Mouse (Mus musculus) midbrain, embryonic 11.5 days (tissue): ENCODE measurements around the gene 4921524J17Rik. TPM values are rescaled to one million over a fixed set of nuclear protein-coding genes. Genes with fewer than 3 reads are reported as not detected.

ENCODE experiments used
- ATAC-seq: fragments of 200-750 bp; cut with Nextera tagmentation; 2 replicates; pipeline ENCODE4 v1.8.0; 2017; ENCODE audit warnings: moderate TSS enrichment, moderate library complexity; ENCODE audit not compliant: low FRiP score
- DNase-seq: peaks from one replicate; pipeline ENCODE4 v3.0.0; 2015; ENCODE audit warnings: low spot score; ENCODE audit errors: missing footprints
- H3K27ac ChIP-seq: fragments of 300-500 bp; sonication (generic); 2 replicates; pipeline ENCODE4 v1.5.1; 2014; ENCODE audit warnings: low read depth, low read length
- H3K27me3 ChIP-seq: fragments of 300-500 bp; sonication (generic); 2 replicates; pipeline ENCODE4 v1.6.1; 2014; ENCODE audit warnings: mild to moderate bottlenecking, low read length, moderate library complexity, mixed read lengths; ENCODE audit not compliant: control insufficient read depth, insufficient read depth
- H3K36me3 ChIP-seq: fragments of 300-500 bp; sonication (generic); 2 replicates; pipeline ENCODE4 v1.6.1; 2014; ENCODE audit warnings: mild to moderate bottlenecking, low read length, moderate library complexity, mixed read lengths; ENCODE audit not compliant: control insufficient read depth, insufficient read depth
- H3K4me1 ChIP-seq: fragments of 300-500 bp; sonication (generic); 2 replicates; pipeline ENCODE4 v1.6.1; 2014; ENCODE audit warnings: low read length; ENCODE audit not compliant: control insufficient read depth, insufficient read depth
- H3K4me2 ChIP-seq: fragments of 300-500 bp; sonication (generic); 2 replicates; pipeline ENCODE4 v1.6.1; 2014; ENCODE audit warnings: mild to moderate bottlenecking, moderate library complexity
- H3K4me3 ChIP-seq: fragments of 300-500 bp; sonication (generic); 2 replicates; pipeline ENCODE4 v1.5.1; 2014; ENCODE audit warnings: low read depth, low read length
- H3K9ac ChIP-seq: fragments of 300-500 bp; sonication (generic); 2 replicates; pipeline ENCODE4 v1.6.1; 2014; ENCODE audit warnings: low read length
- H3K9me3 ChIP-seq: fragments of 300-500 bp; sonication (generic); 2 replicates; pipeline ENCODE4 v1.6.1; 2016; ENCODE audit warnings: low read length; ENCODE audit not compliant: control insufficient read depth
- WGBS: fragments of 180-500 bp; shearing (Covaris S2); extraction: QIAGEN DNeasy Blood & Tissue Kit; methylation state at CpG from one replicate; pipeline ENCODE4 v1.1.7; 2014; 5-methylcytosine and 5-hydroxymethylcytosine counted together
- polyA plus RNA-seq: library from polyadenylated mRNA; unstranded; fragments of >200 nt; fragmentation: Nextera tagmentation; extraction: Ambion mirVana; gene quantifications from 2 replicates; pipeline ENCODE4 v1.2.1, GENCODE M21; 2014

The 4921524J17Rik gene
- polyA plus RNA-seq, 1 experiment from 2014 or later: 43.8 TPM

DNA sequence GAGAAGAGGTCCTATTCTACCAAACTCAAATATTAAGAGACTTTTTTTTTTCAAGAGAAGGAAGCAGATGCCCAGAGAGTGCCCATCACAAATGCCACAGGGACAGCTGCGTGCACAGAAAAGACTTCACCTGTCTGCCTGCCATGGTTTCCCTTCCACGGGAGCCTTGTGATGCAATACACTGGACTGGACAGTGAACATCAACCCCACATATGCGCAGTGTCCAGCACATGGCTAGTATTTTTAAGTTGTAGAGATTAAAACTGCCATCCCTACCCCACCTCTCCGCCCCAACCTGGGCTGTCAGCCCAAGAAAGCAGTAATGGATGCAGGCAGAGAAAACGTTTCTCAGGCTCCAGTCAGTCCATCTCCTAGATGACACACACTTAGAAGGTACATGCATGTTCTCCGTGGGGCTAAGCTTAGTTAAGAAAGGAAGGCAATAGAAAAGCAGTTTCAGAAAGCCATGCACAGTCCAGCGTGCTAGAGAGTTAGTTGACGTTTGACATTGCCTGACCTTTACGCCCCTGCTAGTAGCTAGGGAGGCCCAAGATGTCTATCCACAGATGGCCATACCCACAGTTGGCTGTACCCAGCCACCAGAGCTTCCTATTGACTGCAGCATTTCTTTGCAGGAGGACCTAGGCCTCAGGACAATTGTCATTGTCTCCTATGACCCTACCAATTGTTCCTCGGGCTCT, 52.4 kb downstream of the 4921524J17Rik start:
- H3K36me3 ChIP-seq: no peaks in the 10 kb centered on the region
- H3K9ac ChIP-seq: no peak overlapping the region
- H3K4me1 ChIP-seq: no peaks in the 10 kb centered on the region
- no peaks in the 10 kb centered on the region for H3K9me3 ChIP-seq
- H3K4me3 ChIP-seq: no peak overlapping the region
- 83% methylated on average over 10 of the region's 10 CpGs for WGBS
- no peak overlapping the region for H3K4me2 ChIP-seq
- no peak overlapping the region for H3K27ac ChIP-seq
- ATAC-seq (no peak), DNase-seq (no peak)
- H3K27me3 ChIP-seq: no peaks in the 10 kb centered on the region

GRCm38 (mm10) chr8:85379142-85379781, 53.4 kb downstream of the 4921524J17Rik start:
- Histone ChIP-seq H3K9me3 (no peaks in the 10 kb centered on the region), H3K9ac (no peak overlapping the region), H3K27me3 (no peaks in the 10 kb centered on the region), H3K36me3 (no peaks in the 10 kb centered on the region), H3K4me3 (no peak overlapping the region), H3K4me2 (no peak overlapping the region), H3K4me1 (no peaks in the 10 kb centered on the region), H3K27ac (no peak overlapping the region)
- no peak for ATAC-seq
- WGBS: 41% methylated on average over 2 of the region's 2 CpGs
- DNase-seq: no peak

DNA sequence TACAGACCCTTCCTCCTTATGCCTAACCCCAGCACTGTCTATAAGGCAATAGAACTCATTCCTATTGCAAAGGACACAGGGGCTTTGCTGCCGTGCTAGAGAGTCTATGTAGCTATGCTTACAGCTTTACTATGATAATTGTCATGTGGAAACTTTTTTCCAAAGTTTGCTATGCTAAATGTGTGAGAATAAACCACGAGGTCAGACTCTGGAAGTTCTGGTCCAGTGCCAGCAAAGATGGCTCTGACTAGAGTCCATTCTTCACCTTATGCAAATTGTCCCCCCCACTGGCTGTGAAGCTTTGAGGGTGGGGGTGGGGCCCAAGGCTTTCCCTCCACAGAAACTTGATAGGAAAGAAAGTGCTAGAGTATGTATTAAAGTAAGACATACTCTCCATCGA, 56.1 kb downstream of the 4921524J17Rik start:
- Histone ChIP-seq H3K27me3 (no peaks in the 10 kb centered on the region), H3K27ac (no peak overlapping the region), H3K9me3 (no peaks in the 10 kb centered on the region), H3K4me1 (no peaks in the 10 kb centered on the region), H3K36me3 (no peaks in the 10 kb centered on the region), H3K4me2 (no peak overlapping the region), H3K9ac (no peak overlapping the region), H3K4me3 (no peak overlapping the region)
- ATAC-seq (no peak), DNase-seq (no peak)
- 67% methylated on average over 3 of the region's 3 CpGs for WGBS

DNA sequence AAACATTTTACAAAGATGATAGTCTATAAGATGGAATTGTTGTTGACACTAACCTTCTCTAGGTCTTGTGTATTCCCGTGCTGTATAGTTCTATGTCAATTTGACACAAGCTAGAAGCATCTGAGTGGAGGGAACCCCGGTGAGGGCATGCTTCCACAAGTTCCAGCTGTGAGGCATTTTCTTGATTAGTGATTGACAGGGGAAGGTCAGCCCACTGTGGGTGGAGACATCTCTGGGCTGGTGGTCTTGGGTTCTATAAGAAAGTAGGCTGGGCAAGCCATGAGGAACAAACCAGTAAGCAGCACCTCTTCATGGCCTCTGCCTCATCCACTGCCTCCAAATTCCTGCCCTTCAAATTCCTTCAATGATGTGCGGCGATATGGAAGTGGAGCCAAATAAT, 58.3 kb downstream of the 4921524J17Rik start:
- ATAC-seq: no peak
- Histone ChIP-seq H3K4me2 (no peak overlapping the region), H3K27me3 (no peaks in the 10 kb centered on the region), H3K27ac (no peak overlapping the region), H3K4me1 (no peaks in the 10 kb centered on the region), H3K4me3 (no peak overlapping the region), H3K9me3 (no peaks in the 10 kb centered on the region), H3K9ac (no peak overlapping the region), H3K36me3 (no peaks in the 10 kb centered on the region)
- WGBS: 78% methylated on average over 4 of the region's 4 CpGs
- DNase-seq: no peak

- H3K27me3 ChIP-seq: no peaks in the 10 kb centered on the region
- H3K27ac ChIP-seq: no peak overlapping the region
- no peak overlapping the region for H3K4me2 ChIP-seq
- ATAC-seq (no peak), DNase-seq (no peak)
- H3K36me3 ChIP-seq: no peaks in the 10 kb centered on the region
- H3K9me3 ChIP-seq: no peaks in the 10 kb centered on the region
- no peak overlapping the region for H3K4me3 ChIP-seq
- WGBS: 86% methylated on average over 5 of the region's 5 CpGs
- no peak overlapping the region for H3K9ac ChIP-seq
- H3K4me1 ChIP-seq: no peaks in the 10 kb centered on the region
These were observed 59.1 kb downstream of the 4921524J17Rik start for GRCm38 (mm10) chr8:85373435-85374039.

DNA sequence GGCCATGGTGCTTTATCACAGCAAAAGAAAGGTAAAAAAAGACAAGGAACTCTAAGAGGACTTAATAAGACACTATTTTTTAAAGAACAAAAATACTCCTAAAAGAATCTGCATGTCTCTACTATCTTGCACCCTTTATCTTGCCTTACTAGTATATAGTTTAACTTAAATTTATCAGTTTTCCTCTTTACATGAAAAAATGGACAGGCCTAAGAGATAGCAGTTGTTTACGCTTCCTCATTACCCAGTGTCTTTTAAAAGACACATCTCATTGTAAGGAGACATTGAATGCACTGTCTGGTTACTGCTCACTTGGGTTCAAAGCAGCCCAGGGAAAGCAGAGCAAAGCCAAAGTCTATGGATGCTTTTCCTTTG, 60.2 kb downstream of the 4921524J17Rik start:
- H3K4me1 ChIP-seq: no peaks in the 10 kb centered on the region
- H3K4me2 ChIP-seq: no peak overlapping the region
- H3K27me3 ChIP-seq: no peaks in the 10 kb centered on the region
- WGBS: 97% methylated on average over 1 of the region's 1 CpGs
- H3K4me3 ChIP-seq: no peak overlapping the region
- no peak for DNase-seq
- H3K27ac ChIP-seq: no peak overlapping the region
- H3K9me3 ChIP-seq: no peaks in the 10 kb centered on the region
- H3K36me3 ChIP-seq: no peaks in the 10 kb centered on the region
- ATAC-seq: no peak
- no peak overlapping the region for H3K9ac ChIP-seq

DNA sequence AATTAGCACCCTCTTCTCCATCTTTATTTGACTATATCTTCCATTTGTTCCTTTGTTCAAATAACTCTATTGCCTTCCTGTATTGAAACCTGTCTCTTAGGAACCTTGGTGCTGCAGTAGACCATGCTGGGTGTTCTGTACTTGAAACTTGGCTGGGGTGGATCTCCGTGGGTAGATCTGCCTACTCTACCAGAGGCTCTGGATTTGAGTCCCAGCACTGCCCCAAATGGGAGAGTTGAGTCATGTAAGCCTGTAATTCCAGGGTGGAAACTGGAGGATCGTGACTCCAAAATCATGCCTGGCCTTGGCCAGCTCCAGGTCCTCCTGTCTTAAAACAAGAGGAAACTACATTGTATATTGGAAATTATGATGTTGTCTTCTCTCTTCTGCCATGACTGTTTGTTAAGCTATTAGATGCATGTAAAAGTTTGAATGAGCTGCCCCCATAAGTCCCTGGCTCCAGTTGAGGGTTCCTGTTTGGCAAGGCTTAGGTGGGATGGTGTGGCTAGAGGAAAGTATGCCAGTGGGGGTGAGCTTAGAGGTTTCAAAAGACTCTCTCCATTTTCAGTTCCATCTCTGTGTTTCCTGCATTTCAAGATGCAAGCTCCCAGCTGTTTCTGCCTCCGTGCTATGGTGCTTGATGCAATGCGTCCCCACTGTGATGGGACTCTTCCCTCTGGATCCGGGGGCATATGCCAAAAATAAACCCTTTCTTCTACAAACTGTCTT, 60.7 kb downstream of the 4921524J17Rik start:
- no peak overlapping the region for H3K27ac ChIP-seq
- H3K9me3 ChIP-seq: no peaks in the 10 kb centered on the region
- no peak for DNase-seq
- H3K9ac ChIP-seq: no peak overlapping the region
- no peak overlapping the region for H3K4me3 ChIP-seq
- no peaks in the 10 kb centered on the region for H3K27me3 ChIP-seq
- no peak overlapping the region for H3K4me2 ChIP-seq
- H3K36me3 ChIP-seq: no peaks in the 10 kb centered on the region
- ATAC-seq: no peak
- 84% methylated on average over 5 of the region's 5 CpGs for WGBS
- no peaks in the 10 kb centered on the region for H3K4me1 ChIP-seq

DNA sequence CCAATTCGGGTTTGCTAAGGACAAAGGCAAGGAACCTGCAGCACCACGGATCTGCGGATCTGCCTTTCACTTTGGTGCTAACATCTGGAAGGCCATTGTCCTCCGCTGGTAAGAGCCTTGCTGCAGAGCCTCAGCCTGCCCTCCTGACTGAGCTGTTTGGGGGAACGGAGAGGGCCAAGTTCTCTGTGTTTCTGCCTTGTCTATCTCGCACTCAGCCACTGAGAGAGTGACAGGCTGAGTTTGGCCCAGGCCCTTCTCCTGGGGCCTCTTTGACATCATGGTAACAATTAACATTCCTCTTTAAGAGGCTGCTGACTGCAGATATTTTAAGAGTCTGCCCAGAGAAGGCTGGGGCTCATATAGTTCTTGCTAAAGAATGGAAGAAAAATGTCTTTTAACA, 67.5 kb downstream of the 4921524J17Rik start:
- no peaks in the 10 kb centered on the region for H3K9me3 ChIP-seq
- H3K27ac ChIP-seq: no peak overlapping the region
- 64% methylated on average over 6 of the region's 6 CpGs for whole genome bisulfite sequencing
- ATAC-seq (no peak), DNase-seq (no peak)
- H3K4me3 ChIP-seq: no peak overlapping the region
- no peak overlapping the region for H3K4me2 ChIP-seq
- H3K27me3 ChIP-seq: no peaks in the 10 kb centered on the region
- H3K9ac ChIP-seq: no peak overlapping the region
- H3K4me1 ChIP-seq: no peaks in the 10 kb centered on the region
- no peaks in the 10 kb centered on the region for H3K36me3 ChIP-seq

DNA sequence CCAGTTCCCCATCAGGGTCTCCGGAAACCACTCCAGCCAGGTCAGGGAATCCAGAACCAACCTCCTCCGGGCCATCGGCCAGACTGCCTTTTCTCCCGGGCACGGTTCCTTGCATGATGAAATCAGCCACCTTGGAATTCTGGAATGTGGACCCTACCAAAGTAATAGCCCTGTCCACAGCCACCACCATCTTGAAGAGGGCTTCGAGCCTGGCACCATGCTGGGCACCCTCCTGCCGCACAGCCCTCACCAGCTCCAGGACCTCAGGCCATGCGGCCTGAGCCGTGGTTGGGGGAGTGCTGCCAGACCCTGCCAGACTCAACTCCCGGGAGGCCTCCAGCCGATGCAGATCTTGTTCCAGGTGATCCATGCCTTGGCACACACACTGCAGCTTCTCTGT, 68.0 kb downstream of the 4921524J17Rik start:
- no peak overlapping the region for H3K4me3 ChIP-seq
- ATAC-seq (no peak), DNase-seq (no peak)
- no peaks in the 10 kb centered on the region for H3K27me3 ChIP-seq
- no peak overlapping the region for H3K4me2 ChIP-seq
- H3K9ac ChIP-seq: no peak overlapping the region
- H3K4me1 ChIP-seq: no peaks in the 10 kb centered on the region
- H3K36me3 ChIP-seq: no peaks in the 10 kb centered on the region
- H3K27ac ChIP-seq: no peak overlapping the region
- no peaks in the 10 kb centered on the region for H3K9me3 ChIP-seq
- 90% methylated on average over 11 of the region's 11 CpGs for WGBS
